In the genomic region with DNA sequence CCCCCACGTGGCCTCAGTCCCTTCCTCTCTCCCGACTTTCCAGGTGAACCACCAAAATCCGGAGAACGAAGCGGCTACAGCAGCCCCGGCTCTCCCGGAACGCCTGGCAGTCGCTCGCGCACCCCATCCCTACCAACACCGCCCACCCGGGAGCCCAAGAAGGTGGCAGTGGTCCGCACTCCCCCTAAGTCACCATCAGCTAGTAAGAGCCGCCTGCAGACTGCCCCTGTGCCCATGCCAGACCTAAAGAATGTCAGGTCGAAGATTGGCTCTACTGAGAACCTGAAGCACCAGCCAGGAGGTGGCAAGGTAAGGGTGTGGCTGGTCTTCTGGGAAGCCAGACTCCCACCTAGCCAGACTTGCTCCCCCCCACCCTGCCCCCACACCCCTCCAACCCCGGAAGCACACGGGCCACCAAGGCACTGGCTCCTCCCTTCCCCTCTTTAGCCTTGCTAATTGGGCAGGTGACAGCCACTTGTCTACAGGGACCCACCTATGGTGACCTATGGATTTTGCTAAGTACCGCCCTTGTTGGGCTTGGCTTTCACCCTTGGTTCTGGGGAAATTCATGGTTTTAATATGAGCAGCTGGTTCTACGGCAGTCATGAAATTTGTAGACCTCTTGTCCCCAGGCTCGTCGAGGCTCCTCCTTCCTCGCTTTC, we compare ENCODE assay signal across 9 mouse cellular contexts.
DNase-seq lines count a peak whose midpoint lies in the region; ATAC-seq and TF ChIP-seq lines count a peak whose summit lies in the region.
"Had no signal": no experiment of that assay in that cellular context is flagged by ENCODE, and none has a peak within 500 bp of the region (broad histone marks: within the 10 kb centered on the region; RNA-seq: fewer than 3 reads in every experiment).

No protein-coding gene starts in this region.

- H3K4me1 ChIP-seq in forebrain, embryonic 10.5 days: peaks cover 6% of the 10 kb centered on the region
- H3K4me1 ChIP-seq in forebrain, postnatal 0 days (ENCODE audit: insufficient read depth): no peaks in the 10 kb centered on the region
- H3K4me1 ChIP-seq in limb, embryonic 15.5 days: peaks cover 4% of the 10 kb centered on the region; the same call in 1 of the 2 replicates
- no peaks in the 10 kb centered on the region for H3K4me1 ChIP-seq in stomach, embryonic 16.5 days (ENCODE audit: control insufficient read depth, insufficient read depth, low read length)

- H3K27me3 ChIP-seq in forebrain, embryonic 10.5 days (ENCODE audit: poor library complexity, severe bottlenecking): peaks cover 25% of the 10 kb centered on the region
- H3K27me3 ChIP-seq in forebrain, postnatal 0 days (ENCODE audit: insufficient read depth, low read length): no peaks in the 10 kb centered on the region
- peaks cover 14% of the 10 kb centered on the region for H3K27me3 ChIP-seq in limb, embryonic 15.5 days
- H3K27me3 ChIP-seq in stomach, embryonic 16.5 days (ENCODE audit: control insufficient read depth, insufficient read depth, low read length): no peaks in the 10 kb centered on the region

- no peak for DNase-seq in forebrain, embryonic 10.5 days (ENCODE audit: extremely low spot score, low spot score)
- no peak for DNase-seq in forebrain, postnatal 0 days
- peak; percentile 14 to 32 for DNase-seq in spleen, postnatal 36 days (ENCODE audit: low spot score in 2 of 2)
- DNase-seq in spleen, adult 12 weeks (ENCODE audit: low spot score): no peak
- DNase-seq in adrenal gland, adult 18-20 months (ENCODE audit: low spot score in 2 of 2): no peak
- no peak for DNase-seq in embryo, embryonic 10.5 days (ENCODE audit: low spot score)
- DNase-seq: adrenal gland, postnatal 14 days had no signal

- ATAC-seq in forebrain, postnatal 0 days: no peak
- no peak for ATAC-seq in limb, embryonic 15.5 days (ENCODE audit: insufficient number of reproducible peaks, low FRiP score, low TSS enrichment, low read depth)
- ATAC-seq in stomach, embryonic 16.5 days (ENCODE audit: insufficient read depth, low FRiP score): peak; percentile 80

- H3K36me3 ChIP-seq in forebrain, embryonic 10.5 days (replicated peaks): no peaks in the 10 kb centered on the region
- peaks cover 76% of the 10 kb centered on the region for H3K36me3 ChIP-seq in forebrain, postnatal 0 days (ENCODE audit: insufficient read depth)
- H3K36me3 ChIP-seq in limb, embryonic 15.5 days: no peaks in the 10 kb centered on the region
- no peaks in the 10 kb centered on the region for H3K36me3 ChIP-seq in stomach, embryonic 16.5 days (ENCODE audit: control insufficient read depth, insufficient read depth, low read length)

- no peaks in the 10 kb centered on the region for H3K9me3 ChIP-seq in forebrain, embryonic 10.5 days
- H3K9me3 ChIP-seq in forebrain, postnatal 0 days (ENCODE audit: low read length): no peaks in the 10 kb centered on the region
- no peaks in the 10 kb centered on the region for H3K9me3 ChIP-seq in limb, embryonic 15.5 days
- no peaks in the 10 kb centered on the region for H3K9me3 ChIP-seq in stomach, embryonic 16.5 days (replicated peaks; ENCODE audit: control insufficient read depth, low read length)

- peak overlapping the region; percentile 30; the same call in 1 of the 2 replicates for H3K27ac ChIP-seq in forebrain, embryonic 10.5 days
- H3K27ac ChIP-seq in forebrain, postnatal 0 days (ENCODE audit: low read depth, low read length): no peak overlapping the region
- H3K27ac ChIP-seq in limb, embryonic 15.5 days: peak overlapping the region; percentile 61
- H3K27ac ChIP-seq in stomach, embryonic 16.5 days (ENCODE audit: low read length): no peak overlapping the region

- H3K9ac ChIP-seq in forebrain, postnatal 0 days: no peak overlapping the region
- no peak overlapping the region for H3K9ac ChIP-seq in limb, embryonic 15.5 days
- H3K9ac ChIP-seq in stomach, embryonic 16.5 days (ENCODE audit: low read length): peak overlapping the region; percentile 66

- 18% methylated on average over 23 of the region's 23 CpGs for WGBS in forebrain, embryonic 10.5 days
- WGBS in forebrain, postnatal 0 days: 20% methylated on average over 23 of the region's 23 CpGs
- 8% methylated on average over 22 of the region's 23 CpGs for WGBS in limb, embryonic 15.5 days
- 12% methylated on average over 23 of the region's 23 CpGs for WGBS in stomach, embryonic 16.5 days

- peak overlapping the region; percentile 31 for H3K4me3 ChIP-seq in forebrain, embryonic 10.5 days
- H3K4me3 ChIP-seq in forebrain, postnatal 0 days (ENCODE audit: low read depth, low read length): no peak overlapping the region
- H3K4me3 ChIP-seq in limb, embryonic 15.5 days: peak overlapping the region; percentile 18
- H3K4me3 ChIP-seq in stomach, embryonic 16.5 days (replicated peaks; ENCODE audit: low read length): peak overlapping the region; percentile 36

- no peak for TF ChIP-seq CTCF in forebrain, postnatal 0 days (IDR thresholded peaks at IDR 0.05; ENCODE audit: low read depth)

- H3K4me2 ChIP-seq in forebrain, postnatal 0 days (ENCODE audit: low read depth): no peak overlapping the region
- H3K4me2 ChIP-seq in limb, embryonic 15.5 days: peak overlapping the region; percentile 27; the same call in 1 of the 2 replicates
- H3K4me2 ChIP-seq in stomach, embryonic 16.5 days (ENCODE audit: low read depth, low read length): peak overlapping the region; percentile 51

Comparison
In these comparisons a context has a peak if more than half of its experiments do, and no peak if none do; other contexts are left out.
1. DNase-seq: peak in spleen, postnatal 36 days (2 of 2); none in forebrain, embryonic 10.5 days (single experiment), forebrain, postnatal 0 days (single experiment), spleen, adult 12 weeks (single experiment), adrenal gland, adult 18-20 months (0 of 2) and embryo, embryonic 10.5 days (single experiment).
2. H3K27ac ChIP-seq: peak in forebrain, embryonic 10.5 days (single experiment) and limb, embryonic 15.5 days (single experiment); none in forebrain, postnatal 0 days (single experiment) and stomach, embryonic 16.5 days (single experiment).